Mouse (Mus musculus) adrenal gland, adult 2 months (tissue): ENCODE results near the gene Hnrnpll. TPM values are rescaled to one million over a fixed set of nuclear protein-coding genes. Genes with fewer than 3 reads are reported as not detected.
A peak's percentile ranks its signal among the peaks of the same experiment; 100 is the strongest.

Experiments used
- DNase-seq: peaks from one replicate; pipeline ENCODE4 v3.0.0; 2021
- polyA plus RNA-seq: library from polyadenylated mRNA; depleted of rRNA; stranded (reverse); fragments of >200 nt; gene quantifications from 2 replicates; pipeline ENCODE4 v1.2.3, GENCODE M21; 2012; rRNA removed
- total RNA-seq, 2 experiments: library from RNA; stranded (reverse); gene quantifications; 2 replicates each; pipeline ENCODE4 v1.2.3; 2021

Gene Hnrnpll
- total and polyA plus RNA-seq, 3 experiments, result 15.2 to 44.5 (median 43.5) TPM

GRCm38 (mm10) chr17:79999631-80000030 is 62.5 kb downstream of the Hnrnpll start:
- DNase-seq, result no peak

- DNase-seq, result peak; percentile 76
These were observed 63.1 kb downstream of the Hnrnpll start for GRCm38 (mm10) chr17:79998986-79999385.

DNA sequence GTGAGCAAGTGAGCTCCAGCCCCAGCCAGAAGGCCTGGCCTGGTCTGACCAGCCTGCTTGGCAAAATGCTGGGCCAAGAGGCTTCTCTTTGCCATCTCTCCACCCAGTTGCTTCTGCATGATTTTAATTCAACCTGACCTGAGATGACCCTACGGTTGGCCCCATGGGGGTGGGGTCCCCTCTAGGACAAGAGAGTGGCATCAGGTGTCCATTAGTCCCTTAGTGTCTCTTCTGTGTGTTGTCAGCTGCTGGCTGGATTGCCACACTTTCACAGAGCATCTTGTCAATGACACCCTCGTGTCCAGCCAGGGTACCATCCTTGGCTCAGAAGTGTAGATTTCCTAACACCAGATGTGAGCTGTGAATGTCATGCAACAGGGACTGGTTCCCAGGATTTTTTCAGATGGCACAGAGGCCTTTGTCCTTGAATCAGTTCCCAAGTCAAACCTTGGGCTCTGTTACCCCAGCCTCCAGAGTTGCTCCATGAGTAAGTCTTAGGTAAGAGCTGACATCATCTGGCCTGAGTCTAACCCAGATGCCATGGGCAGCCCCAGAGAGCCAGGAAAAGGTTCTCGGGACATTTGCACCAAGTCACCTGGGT is 66.9 kb downstream of the Hnrnpll start:
- DNase-seq, result peak; percentile 88

DNA sequence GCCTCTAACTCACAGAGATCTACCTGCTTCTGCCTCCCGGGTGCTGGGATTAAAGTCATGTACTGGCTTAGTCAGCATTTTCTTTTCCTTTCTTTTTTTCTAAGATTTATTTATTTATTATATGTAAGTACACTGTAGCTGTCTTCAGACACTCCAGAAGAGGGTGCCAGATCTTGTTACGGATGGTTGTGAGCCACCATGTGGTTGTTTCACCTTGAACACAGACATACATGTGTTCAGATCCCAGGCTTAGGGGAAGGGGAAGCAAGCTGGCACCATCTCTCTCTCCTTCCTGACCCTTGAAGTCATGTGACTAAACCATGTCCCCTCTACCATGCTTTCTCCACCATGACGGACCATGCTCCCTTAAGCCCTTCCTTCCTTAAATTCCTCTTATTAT is 70.0 kb downstream of the Hnrnpll start:
- DNase-seq, result no peak

DNA sequence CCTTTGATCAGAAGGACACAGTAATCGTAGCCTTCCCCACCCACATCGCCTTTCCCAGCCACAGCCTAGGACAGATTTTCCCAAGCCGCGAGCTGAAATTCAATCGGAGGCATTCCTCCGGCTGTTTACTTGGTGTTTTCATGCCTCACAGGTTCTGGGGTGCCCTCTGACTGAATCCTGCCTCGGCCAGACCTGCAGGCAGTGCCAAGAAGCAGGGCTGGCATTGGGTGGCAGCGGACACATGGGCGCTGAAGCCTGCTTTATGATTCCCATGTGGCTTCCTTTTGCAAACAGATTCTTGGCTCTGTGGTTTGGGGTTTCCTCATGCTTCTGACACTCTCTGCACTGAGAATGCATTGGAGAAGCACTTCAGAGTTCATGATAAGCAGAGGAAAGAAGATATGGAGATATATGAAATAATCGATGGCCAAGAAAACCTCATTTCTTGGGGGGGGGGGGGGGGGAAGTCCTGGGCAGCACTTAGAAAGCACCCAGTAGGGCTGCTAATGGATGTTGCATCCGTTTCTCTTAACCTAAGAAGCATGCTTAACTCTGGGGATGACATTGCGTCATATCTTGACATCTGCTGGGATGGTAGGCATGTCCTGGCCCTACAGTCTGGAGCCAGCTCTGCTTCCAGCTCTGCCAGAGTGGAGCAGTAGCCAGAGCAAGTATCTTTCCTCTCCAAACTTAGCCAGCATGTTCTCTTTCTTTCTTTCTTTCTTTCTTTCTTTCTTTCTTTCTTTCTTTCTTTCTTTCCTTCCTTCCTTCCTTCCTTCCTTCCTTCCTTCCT is 70.8 kb downstream of the Hnrnpll start:
- DNase-seq, result no peak

- DNase-seq, result no peak
These were observed 72.0 kb downstream of the Hnrnpll start for GRCm38 (mm10) chr17:79990161-79990560.

DNA sequence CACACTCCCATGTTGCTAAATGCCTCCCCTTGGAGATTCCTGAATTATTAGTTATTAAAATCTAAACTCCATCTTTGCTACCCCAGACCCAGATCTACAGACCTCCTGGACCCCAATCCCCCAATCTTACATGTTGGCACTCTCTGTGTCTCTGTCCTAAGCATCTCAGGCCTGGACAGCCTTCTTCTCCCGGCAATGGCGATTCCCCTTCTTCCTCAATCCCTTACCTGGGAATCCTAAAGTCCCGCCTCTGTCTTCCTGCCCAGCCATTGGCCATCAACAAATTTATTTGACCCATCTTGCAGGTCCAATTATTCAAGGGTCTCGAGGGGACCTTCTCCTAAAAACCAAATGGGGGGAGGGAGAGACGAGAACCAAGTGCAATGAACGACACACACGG is 77.7 kb downstream of the Hnrnpll start:
- no peak for DNase-seq

DNA sequence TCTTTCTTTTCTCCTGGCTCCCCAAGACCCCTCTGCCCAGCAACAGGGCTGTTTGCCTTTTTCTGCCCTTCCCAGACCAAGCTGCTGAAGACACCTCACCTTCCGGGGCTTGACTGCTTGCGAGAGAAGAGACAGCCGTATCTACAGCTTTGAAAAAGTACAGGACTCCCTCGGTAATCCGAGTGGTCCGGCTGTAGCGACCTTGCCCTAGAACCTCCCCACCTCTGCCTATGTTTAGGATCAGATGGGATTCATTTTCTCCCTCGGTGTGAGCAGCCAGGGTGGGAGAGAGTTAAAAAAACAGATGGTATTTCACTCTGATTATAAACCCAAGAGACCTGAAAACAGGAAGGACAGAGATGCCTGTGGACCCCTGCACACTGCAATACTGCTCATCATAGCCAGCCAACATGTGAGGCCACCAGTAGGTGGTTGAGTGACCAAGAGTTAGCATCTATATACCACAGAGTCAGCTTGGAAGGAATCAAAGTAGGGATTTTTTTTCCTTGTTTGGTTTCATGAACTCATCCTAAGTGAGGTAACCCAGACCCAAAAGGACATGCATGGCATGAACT is 79.1 kb downstream of the Hnrnpll start:
- no peak for DNase-seq

DNA sequence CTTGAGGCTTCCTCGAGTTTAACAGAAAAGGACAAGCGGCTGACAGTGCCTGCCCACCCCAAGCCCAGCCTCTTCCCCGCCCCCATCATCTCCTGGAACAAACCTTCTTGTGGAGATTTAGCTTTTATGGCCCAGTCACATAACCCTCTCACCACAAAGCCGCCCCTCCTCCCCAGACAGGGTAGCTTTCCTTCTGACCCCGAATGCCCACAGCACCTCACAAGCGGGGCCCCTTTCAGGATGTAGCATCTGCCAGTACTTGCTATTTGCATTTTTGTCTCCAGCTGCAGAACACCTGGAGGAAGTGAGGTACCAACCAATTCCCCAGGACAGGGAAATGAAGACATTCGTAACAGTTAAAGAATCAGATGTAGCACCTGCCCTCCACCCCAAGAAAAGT is 79.6 kb downstream of the Hnrnpll start:
- no peak for DNase-seq

- DNase-seq, result no peak
These were observed 80.2 kb downstream of the Hnrnpll start for GRCm38 (mm10) chr17:79981758-79982481.

DNA sequence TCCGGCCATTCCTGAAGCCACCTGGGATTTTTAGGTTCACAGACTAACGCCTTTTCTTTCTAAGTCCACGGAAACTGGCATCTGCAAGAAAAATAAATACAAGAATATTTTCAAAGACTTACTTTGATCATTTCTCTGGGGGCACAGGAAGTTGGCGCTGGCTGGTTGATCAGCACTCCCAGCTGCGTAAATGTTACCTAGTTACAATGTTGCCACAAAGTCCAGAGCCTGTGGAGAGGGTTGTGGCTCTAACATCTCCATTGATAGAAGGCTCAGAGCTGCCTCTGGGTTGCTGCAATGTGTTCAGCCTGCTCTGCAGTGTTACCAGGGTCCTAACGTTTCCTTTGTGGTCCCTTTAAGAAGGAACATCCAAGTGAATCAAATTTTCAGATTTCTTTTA is 80.8 kb downstream of the Hnrnpll start:
- no peak for DNase-seq

- no peak for DNase-seq
These were observed 81.6 kb downstream of the Hnrnpll start for GRCm38 (mm10) chr17:79980421-79981120.

Other genes starting within 250 kb of the Hnrnpll start
- 100 to 1,000 TPM in 1 of 2 experiments, 10 to 100 TPM in 1; 61.4 to 137 TPM for gene Atl2, start 166.2 kb downstream of the Hnrnpll start, total RNA-seq
- gene Atl2, start 166.2 kb downstream of the Hnrnpll start, polyA plus RNA-seq, result 10.3 and 14.5 TPM in 2 replicates
- 10 to 100 TPM; 16.7 to 21.2 TPM for gene Galm, start 65.1 kb upstream of the Hnrnpll start, total RNA-seq
- 5.4 and 5.5 TPM in 2 replicates for gene Galm, start 65.1 kb upstream of the Hnrnpll start, polyA plus RNA-seq
- gene Srsf7, start 145.0 kb upstream of the Hnrnpll start, total RNA-seq, result 100 to 1,000 TPM in 1 of 2 experiments, 10 to 100 TPM in 1; 87.8 to 101 TPM
- 9.7 and 9.8 TPM in 2 replicates for gene Srsf7, start 145.0 kb upstream of the Hnrnpll start, polyA plus RNA-seq
- under 1 TPM in 1 of 2 experiments, not detected in 1; 0.14 TPM for gene Ttc39d, start 145.1 kb upstream of the Hnrnpll start, total RNA-seq
- not detected in 2 replicates for gene Ttc39d, start 145.1 kb upstream of the Hnrnpll start, polyA plus RNA-seq
- gene Gemin6, start 162.1 kb upstream of the Hnrnpll start, total RNA-seq, result 1 to 10 TPM; 4.3 to 8.5 TPM
- 0.91 and 1.1 TPM in 2 replicates for gene Gemin6, start 162.1 kb upstream of the Hnrnpll start, polyA plus RNA-seq
- gene Morn2, start 227.9 kb upstream of the Hnrnpll start, total RNA-seq, result 10 to 100 TPM; 18.6 to 19.8 TPM
- 2.4 and 3.7 TPM in 2 replicates for gene Morn2, start 227.9 kb upstream of the Hnrnpll start, polyA plus RNA-seq
- gene Dhx57, start 228.1 kb upstream of the Hnrnpll start, total RNA-seq, result 10 to 100 TPM in 1 of 2 experiments, 1 to 10 TPM in 1; 9.4 to 10.9 TPM
- gene Dhx57, start 228.1 kb upstream of the Hnrnpll start, polyA plus RNA-seq, result 4.2 and 4.5 TPM in 2 replicates
- 1 to 10 TPM in 1 of 2 experiments, under 1 TPM in 1; 0.72 to 1.2 TPM for gene Arhgef33, start 245.1 kb upstream of the Hnrnpll start, total RNA-seq
- gene Arhgef33, start 245.1 kb upstream of the Hnrnpll start, polyA plus RNA-seq, result 0.42 and 0.79 TPM in 2 replicates